Mouse (Mus musculus) CH12.LX (cell line): ENCODE data around the gene Atg4b.

Source experiments
- CHD2 ChIP-seq: IDR thresholded peaks from 2 replicates; pipeline ENCODE4 v1.6.1; 2011; ENCODE audit warnings: low read length, improper control_type of control experiment
- CTCF ChIP-seq, 2 experiments: IDR thresholded peaks in 1 of 2; conservative IDR thresholded peaks in 1 of 2; 2 replicates each; pipeline ENCODE4 v1.5.1; 2011 to 2012; ENCODE audit warnings: low read depth in 2 of 2, low read length in 2 of 2, improper control_type of control experiment in 1 of 2, inconsistent platforms in 1 of 2, mild to moderate bottlenecking in 1 of 2, moderate library complexity in 1 of 2
- E2F4 ChIP-seq: IDR thresholded peaks from 2 replicates; pipeline ENCODE4 v1.6.1; 2011; ENCODE audit warnings: low read depth, low read length, improper control_type of control experiment; ENCODE audit not compliant: insufficient replicate concordance
- EP300 ChIP-seq: IDR thresholded peaks from 2 replicates; pipeline ENCODE4 v1.6.1; 2011; ENCODE audit warnings: low read length, improper control_type of control experiment
- ETS1 ChIP-seq: conservative IDR thresholded peaks from 2 replicates; pipeline ENCODE4 v1.6.1; 2012; ENCODE audit warnings: low read depth, mild to moderate bottlenecking, inconsistent platforms, low read length, improper control_type of control experiment, moderate library complexity
- HCFC1 ChIP-seq: IDR thresholded peaks from 2 replicates; pipeline ENCODE4 v1.6.1; 2012; ENCODE audit warnings: low read depth, mild to moderate bottlenecking, inconsistent platforms, low read length, improper control_type of control experiment
- MAFK ChIP-seq: IDR thresholded peaks from 2 replicates; pipeline ENCODE4 v1.6.1; 2011; ENCODE audit warnings: low read length, improper control_type of control experiment; ENCODE audit not compliant: insufficient replicate concordance
- MAZ ChIP-seq: IDR thresholded peaks from 2 replicates; pipeline ENCODE4 v1.6.1; 2012; ENCODE audit warnings: low read depth, mild to moderate bottlenecking, inconsistent platforms, low read length, improper control_type of control experiment, moderate library complexity
- MEF2A ChIP-seq: IDR thresholded peaks from 2 replicates; pipeline ENCODE4 v1.6.1; 2014; ENCODE audit warnings: low read depth, mild to moderate bottlenecking, inconsistent platforms, low read length, improper control_type of control experiment, borderline replicate concordance
- NRF1 ChIP-seq: IDR thresholded peaks from 2 replicates; pipeline ENCODE4 v1.6.1; 2014; ENCODE audit warnings: low read depth, mild to moderate bottlenecking, inconsistent platforms, low read length, improper control_type of control experiment, moderate library complexity
- POLR2A ChIP-seq: IDR thresholded peaks from 2 replicates; pipeline ENCODE4 v1.6.1; 2011; ENCODE audit warnings: low read depth, mild to moderate bottlenecking, improper control_type of control experiment, low read length
- TCF12 ChIP-seq: IDR thresholded peaks from 2 replicates; pipeline ENCODE4 v1.6.1; 2014; ENCODE audit warnings: low read depth, mild to moderate bottlenecking, inconsistent platforms, low read length, improper control_type of control experiment
- USF2 ChIP-seq: conservative IDR thresholded peaks from 2 replicates; pipeline ENCODE4 v1.6.1; 2011; ENCODE audit warnings: low read depth, low read length, improper control_type of control experiment

GRCm38 (mm10) chr1:93817823-93818532, 66.7 kb downstream of the Atg4b start:
- TF ChIP-seq EP300 (no peak), MEF2A (no peak), TCF12 (no peak), E2F4 (no peak), POLR2A (no peak), MAFK (no peak), HCFC1 (no peak), CTCF (conservative IDR thresholded peaks at IDR 0.05 in 1 of 2, IDR thresholded peaks at IDR 0.05 in 1 of 2; ENCODE audit: low read depth in 2 of 2, low read length in 2 of 2) (no peak), ETS1 (no peak), CHD2 (no peak), USF2 (no peak), NRF1 (no peak), MAZ (no peak)
